Mouse (Mus musculus) forebrain, embryonic 10.5 days (tissue): ENCODE measurements at regions not wholly inside any gene's neighbourhood (a gene's known extent, or its start where the extent isn't known, plus 50 kb on each side); places are given as distances from the start of the nearest gene placed in this dataset.

Experiments used
- DNase-seq: peaks from one replicate; pipeline ENCODE4 v3.0.0-alpha.2; 2017; ENCODE audit warnings: low spot score; ENCODE audit errors: extremely low spot score
- H3K27ac ChIP-seq: fragments of 300-500 bp; sonication (generic); 2 replicates; pipeline ENCODE4 v1.5.1; 2016; ENCODE audit warnings: mild to moderate bottlenecking
- H3K27me3 ChIP-seq: fragments of 300-500 bp; sonication (generic); 2 replicates; pipeline ENCODE4 v1.6.1; 2016; ENCODE audit warnings: mild to moderate bottlenecking; ENCODE audit not compliant: poor library complexity, severe bottlenecking
- H3K36me3 ChIP-seq: fragments of 300-500 bp; sonication (generic); replicated peaks from 2 replicates; pipeline ENCODE4 v1.6.1; 2016; ENCODE audit warnings: mild to moderate bottlenecking, moderate library complexity
- H3K4me1 ChIP-seq: fragments of 300-500 bp; sonication (generic); 2 replicates; pipeline ENCODE4 v1.6.1; 2016
- H3K4me3 ChIP-seq: fragments of 300-500 bp; sonication (generic); 2 replicates; pipeline ENCODE4 v1.5.1; 2016; ENCODE audit warnings: mild to moderate bottlenecking, moderate library complexity
- H3K9me3 ChIP-seq: fragments of 300-500 bp; sonication (generic); 2 replicates; pipeline ENCODE4 v1.6.1; 2016; ENCODE audit warnings: mild to moderate bottlenecking, moderate library complexity
- WGBS: fragments of 180-500 bp; shearing (Covaris S2); methylation state at CpG from one replicate; pipeline ENCODE4 v1.1.7; 2016; 5-methylcytosine and 5-hydroxymethylcytosine counted together

DNA sequence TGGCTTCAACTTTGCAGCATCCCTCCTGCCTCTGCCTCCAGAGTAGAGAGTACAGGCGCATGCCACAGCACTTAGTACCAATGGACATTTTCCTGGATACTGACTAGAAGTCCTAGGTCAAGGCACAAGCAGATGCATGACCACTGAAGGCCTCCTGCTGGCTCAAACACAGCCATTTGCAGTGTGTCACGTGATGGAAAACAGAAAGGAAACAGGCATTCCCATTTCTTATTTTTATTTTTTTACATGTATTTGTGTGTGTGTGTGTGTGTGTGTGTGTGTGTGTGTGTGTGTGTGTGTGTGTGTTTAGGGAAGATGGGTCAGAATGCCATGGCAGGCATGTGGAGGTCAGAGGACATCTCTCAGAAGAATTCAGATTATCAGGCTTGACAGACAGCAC lies 65.6 kb downstream of the Thap12 start:
- no peak overlapping the region for H3K4me3 ChIP-seq
- H3K36me3 ChIP-seq = no peaks in the 10 kb centered on the region
- no peak for DNase-seq
- WGBS = 86% methylated on average over 2 of the region's 2 CpGs
- H3K4me1 ChIP-seq = peaks cover 24% of the 10 kb centered on the region
- no peaks in the 10 kb centered on the region for H3K9me3 ChIP-seq
- H3K27me3 ChIP-seq = peaks cover 35% of the 10 kb centered on the region
- H3K27ac ChIP-seq = no peak overlapping the region

DNA sequence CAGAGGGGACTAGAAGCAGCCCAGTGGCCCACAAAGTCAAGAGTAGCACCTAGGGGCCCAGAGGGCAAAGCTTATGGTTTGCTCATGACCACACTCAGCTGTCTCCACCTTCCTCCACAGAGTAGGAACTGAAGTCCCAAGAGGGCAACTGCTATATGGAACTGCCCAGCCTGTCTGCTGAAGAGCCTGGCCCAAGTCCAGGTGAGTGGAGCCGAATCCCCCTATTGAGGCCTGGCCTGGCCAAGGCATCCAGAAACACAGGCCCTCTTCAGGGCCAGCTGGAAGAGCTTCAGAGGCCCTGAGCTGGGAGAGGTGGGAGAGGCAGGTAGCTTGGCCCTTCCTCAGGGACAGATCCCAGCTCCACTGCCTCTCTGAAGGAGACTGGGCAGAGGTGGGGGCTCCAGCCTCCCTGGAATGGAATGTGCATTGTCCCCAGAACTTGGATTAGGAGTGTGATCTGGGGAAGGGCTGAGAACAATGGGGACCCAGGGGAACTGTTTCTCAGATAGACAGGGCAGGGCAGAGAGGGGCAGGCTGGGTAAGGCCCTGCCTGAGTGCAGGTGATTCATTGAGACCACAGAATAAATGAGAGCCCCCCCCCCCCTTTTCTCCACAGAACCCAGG lies 65.7 kb upstream of the Wnt11 start:
- Histone ChIP-seq H3K9me3 (no peaks in the 10 kb centered on the region), H3K4me3 (no peak overlapping the region), H3K27ac (0 out of 2 replicates have a peak overlapping the region, but pooled peaks have one; percentile 5), H3K27me3 (peaks cover 35% of the 10 kb centered on the region), H3K4me1 (peaks cover 24% of the 10 kb centered on the region), H3K36me3 (no peaks in the 10 kb centered on the region)
- DNase-seq = no peak
- WGBS = 72% methylated on average over 1 of the region's 1 CpGs

DNA sequence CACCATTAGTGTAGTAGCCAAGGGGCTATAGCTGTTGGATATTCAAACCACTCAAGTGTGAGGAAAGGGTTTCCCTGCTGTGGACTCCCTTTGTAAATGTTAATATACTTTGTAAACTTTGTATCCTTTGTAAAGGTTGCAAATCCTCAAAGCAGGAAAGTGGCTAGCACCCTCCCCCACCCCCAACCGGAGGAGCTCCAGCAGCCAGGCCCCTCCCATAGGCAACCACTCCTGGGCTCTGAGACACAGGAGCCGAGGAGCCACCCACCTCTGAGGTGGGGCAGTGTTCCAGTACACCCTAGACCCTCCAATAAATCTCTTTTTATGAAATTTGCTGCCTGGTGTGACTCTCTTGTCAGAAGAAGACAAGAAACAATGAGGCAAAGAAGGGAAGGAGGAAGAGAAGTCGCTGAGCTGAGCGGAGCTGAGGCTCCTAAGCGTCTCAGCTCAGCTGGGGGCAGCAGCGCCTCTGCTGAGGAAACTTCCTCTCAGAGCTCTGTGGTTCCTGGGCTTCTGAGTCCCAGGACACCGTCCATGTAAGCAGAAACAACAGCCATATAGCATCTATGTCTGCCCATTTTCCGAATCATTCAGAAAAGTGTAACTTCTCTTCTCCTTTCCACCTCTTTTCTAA lies 64.5 kb upstream of the Wnt11 start:
- Histone ChIP-seq H3K4me3 (peak overlapping the region; percentile 27; the same call in 1 of the 2 replicates), H3K9me3 (no peaks in the 10 kb centered on the region), H3K4me1 (peaks cover 24% of the 10 kb centered on the region), H3K36me3 (no peaks in the 10 kb centered on the region), H3K27me3 (peaks cover 35% of the 10 kb centered on the region), H3K27ac (peak overlapping the region; percentile 44)
- no peak for DNase-seq
- WGBS = 8% methylated on average over 8 of the region's 8 CpGs

DNA sequence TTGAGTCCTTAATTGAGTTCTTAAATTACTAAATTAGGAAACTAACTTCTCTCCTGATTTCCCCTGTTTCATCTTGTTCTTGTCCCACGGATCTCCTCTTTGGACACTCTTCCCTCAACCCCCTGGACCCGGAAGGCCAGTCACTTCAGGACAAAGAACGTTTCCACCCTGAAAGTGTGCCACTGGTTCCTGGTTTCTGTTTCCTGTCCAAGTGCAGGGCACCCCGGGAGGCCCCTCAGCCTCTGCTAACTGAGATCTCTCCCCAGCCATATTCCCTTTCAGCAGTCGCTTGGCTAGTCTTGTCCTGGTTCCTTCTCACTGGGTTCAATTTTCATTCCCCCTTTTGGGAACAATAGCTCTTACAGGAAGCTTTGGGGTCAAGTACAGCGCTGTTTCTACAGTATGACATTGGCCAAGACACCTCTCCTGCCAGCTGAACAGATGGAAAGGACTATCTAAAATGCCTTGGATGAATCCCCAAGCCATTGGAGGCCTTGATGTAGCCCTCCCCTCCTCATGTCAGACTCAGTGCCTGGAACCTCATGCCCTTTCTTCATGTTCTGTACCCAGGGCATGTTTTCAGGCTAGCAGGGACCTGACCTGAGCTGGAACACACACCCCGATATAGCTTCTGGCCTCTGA lies 63.7 kb upstream of the Wnt11 start:
- H3K36me3 ChIP-seq = no peaks in the 10 kb centered on the region
- DNase-seq = no peak
- peak overlapping the region; percentile 44; the same call in 1 of the 2 replicates for H3K27ac ChIP-seq
- H3K4me3 ChIP-seq = no peak overlapping the region
- peaks cover 24% of the 10 kb centered on the region for H3K4me1 ChIP-seq
- no peaks in the 10 kb centered on the region for H3K9me3 ChIP-seq
- 50% methylated on average over 7 of the region's 7 CpGs for WGBS
- H3K27me3 ChIP-seq = peaks cover 35% of the 10 kb centered on the region

DNA sequence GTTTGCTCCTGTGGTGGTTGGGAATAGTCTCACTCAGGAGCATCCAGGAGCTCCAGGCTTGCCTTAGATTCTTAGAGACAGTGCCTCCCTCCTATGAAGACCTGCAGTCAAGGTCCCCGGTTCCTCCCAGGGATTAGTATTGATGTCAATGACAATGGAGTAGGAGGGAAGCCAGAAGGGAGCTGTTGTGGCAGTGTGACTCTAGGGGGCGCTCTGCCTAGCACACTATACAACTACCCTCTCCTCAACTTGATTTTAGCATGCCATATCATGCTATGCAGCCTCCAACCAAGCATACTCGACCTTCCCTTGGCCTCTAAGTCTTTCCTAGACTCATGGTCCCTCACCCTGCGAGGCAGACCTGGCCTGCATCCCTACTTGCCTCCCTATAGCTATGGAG lies 60.3 kb upstream of the Wnt11 start:
- no peak for DNase-seq
- WGBS = 46% methylated on average over 4 of the region's 4 CpGs
- H3K9me3 ChIP-seq = no peaks in the 10 kb centered on the region
- peaks cover 36% of the 10 kb centered on the region for H3K27me3 ChIP-seq
- no peak overlapping the region for H3K27ac ChIP-seq
- H3K4me3 ChIP-seq = no peak overlapping the region
- H3K36me3 ChIP-seq = no peaks in the 10 kb centered on the region
- H3K4me1 ChIP-seq = peaks cover 34% of the 10 kb centered on the region

DNA sequence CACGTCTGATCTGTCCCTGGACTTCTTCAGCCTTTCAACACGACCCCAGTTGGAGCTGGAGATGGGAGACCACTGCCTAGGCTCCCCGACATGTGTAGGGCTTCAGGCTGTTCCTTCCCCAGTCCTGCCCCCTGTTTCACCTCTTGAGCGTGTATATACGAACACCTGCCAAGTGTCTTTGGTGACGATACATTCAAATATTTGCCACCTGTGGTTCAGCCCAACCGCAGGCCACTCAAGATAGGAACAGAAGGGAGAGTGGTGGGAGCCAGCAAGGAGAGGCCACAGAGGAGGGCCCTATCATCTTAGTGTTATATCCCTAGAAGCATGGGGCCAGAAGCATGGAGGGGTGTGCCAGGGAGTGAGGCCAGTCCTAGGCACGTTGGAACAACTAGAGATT lies 59.9 kb upstream of the Wnt11 start:
- H3K9me3 ChIP-seq = no peaks in the 10 kb centered on the region
- H3K4me3 ChIP-seq = no peak overlapping the region
- 85% methylated on average over 8 of the region's 8 CpGs for WGBS
- H3K27ac ChIP-seq = no peak overlapping the region
- peaks cover 35% of the 10 kb centered on the region for H3K27me3 ChIP-seq
- H3K36me3 ChIP-seq = no peaks in the 10 kb centered on the region
- peaks cover 29% of the 10 kb centered on the region for H3K4me1 ChIP-seq
- DNase-seq = no peak

DNA sequence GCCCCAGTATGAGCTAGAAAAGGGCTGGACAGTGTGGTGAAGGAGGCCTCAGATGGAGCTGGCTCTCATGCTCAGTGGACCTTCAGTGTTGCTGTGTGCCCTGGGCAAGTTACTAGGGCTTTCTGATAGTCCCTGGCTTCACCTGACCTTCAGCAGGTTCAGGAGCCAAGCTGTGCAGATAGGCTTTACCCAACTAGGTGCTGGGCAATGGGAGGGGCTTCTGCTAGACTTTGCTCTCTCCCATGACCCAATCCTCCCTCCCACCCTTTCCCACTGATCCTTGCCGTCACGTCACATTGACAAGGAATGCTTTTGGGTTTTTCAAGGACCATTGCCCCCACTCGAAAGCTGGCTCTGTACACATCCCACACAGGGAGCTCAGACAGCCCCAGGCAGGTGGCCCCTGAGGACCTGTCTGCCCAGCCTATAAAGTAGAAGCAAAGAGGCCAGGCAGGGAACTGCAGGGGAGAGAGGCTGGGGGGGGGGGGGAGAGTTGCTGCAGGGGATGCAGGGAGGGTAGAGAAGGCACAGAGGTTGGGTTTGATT lies 57.5 kb upstream of the Wnt11 start:
- H3K27me3 ChIP-seq = peaks cover 30% of the 10 kb centered on the region
- 67% methylated on average over 3 of the region's 3 CpGs for WGBS
- H3K4me1 ChIP-seq = peaks cover 23% of the 10 kb centered on the region
- DNase-seq = no peak
- no peaks in the 10 kb centered on the region for H3K36me3 ChIP-seq
- H3K27ac ChIP-seq = no peak overlapping the region
- H3K9me3 ChIP-seq = no peaks in the 10 kb centered on the region
- no peak overlapping the region for H3K4me3 ChIP-seq

DNA sequence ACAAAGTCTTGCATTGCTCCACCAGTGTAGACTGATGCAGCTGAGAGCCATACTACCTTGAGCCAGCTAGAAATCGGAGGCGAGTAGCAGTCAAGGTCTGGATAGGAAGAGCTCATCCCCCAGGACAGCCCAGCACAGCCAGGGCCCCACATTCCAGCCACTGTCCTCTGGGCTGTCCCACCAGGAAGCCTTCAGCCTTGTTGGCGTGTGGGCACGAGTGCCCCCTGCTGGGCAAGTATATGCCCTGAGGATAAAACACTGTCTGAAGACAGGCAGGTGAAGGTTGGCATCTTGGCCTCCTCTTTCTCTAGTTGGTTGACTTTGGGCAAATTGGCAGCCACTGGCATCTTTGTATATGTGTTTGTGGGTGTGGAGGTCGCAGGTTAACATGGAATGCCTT lies 56.0 kb upstream of the Wnt11 start:
- H3K9me3 ChIP-seq = no peaks in the 10 kb centered on the region
- WGBS = 22% methylated on average over 5 of the region's 5 CpGs
- no peaks in the 10 kb centered on the region for H3K36me3 ChIP-seq
- H3K27me3 ChIP-seq = peaks cover 34% of the 10 kb centered on the region
- peak; percentile 58 for DNase-seq
- H3K4me3 ChIP-seq = no peak overlapping the region
- no peak overlapping the region for H3K27ac ChIP-seq
- peaks cover 32% of the 10 kb centered on the region for H3K4me1 ChIP-seq

DNA sequence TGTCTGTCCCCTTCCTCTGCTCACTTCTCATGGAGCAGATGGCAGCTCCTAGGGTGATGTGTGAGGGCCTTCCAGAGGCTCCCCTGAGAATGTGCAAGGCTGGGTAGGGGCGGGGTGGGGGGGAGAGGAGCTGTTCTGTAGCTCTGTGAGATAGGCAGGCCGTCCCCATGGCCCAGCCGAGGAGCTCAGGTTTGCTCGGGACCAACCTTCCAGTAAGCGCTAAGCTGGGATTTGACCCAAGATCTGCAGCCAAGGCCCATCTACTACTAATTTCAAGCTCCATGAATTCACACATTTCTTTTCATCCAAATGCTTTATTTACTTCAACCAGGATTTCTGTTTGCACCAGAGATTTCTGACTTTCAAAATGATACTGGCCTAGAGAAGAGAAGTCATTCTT lies 51.4 kb upstream of the Wnt11 start:
- Histone ChIP-seq H3K36me3 (no peaks in the 10 kb centered on the region), H3K4me3 (no peak overlapping the region), H3K27ac (0 out of 2 replicates have a peak overlapping the region, but pooled peaks have one; percentile 25), H3K27me3 (peaks cover 55% of the 10 kb centered on the region), H3K4me1 (peaks cover 34% of the 10 kb centered on the region), H3K9me3 (no peaks in the 10 kb centered on the region)
- DNase-seq = no peak
- WGBS = 38% methylated on average over 5 of the region's 5 CpGs

DNA sequence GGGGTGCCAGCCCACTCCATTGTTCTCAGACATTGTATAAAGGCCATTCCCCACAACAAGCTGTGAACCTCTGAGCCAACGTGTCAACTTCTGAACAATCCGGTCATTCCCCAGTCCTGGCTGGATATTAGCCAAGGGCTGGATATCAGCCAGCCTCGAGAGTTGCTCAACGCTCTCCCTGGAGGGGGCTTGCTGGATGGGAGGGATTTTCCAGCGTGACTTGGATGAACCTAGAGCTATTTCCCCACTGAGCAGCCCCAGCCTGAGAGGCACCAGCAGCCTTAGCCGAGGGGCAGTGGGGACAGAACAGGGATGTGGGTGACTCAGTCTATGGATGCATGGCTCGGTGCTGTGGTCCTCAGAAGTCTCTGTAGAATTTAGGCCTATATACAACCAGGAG lies 51.0 kb upstream of the Wnt11 start:
- Histone ChIP-seq H3K27ac (peak overlapping the region; percentile 65), H3K4me1 (peaks cover 30% of the 10 kb centered on the region), H3K4me3 (peak overlapping the region; percentile 16; the same call in 1 of the 2 replicates), H3K9me3 (no peaks in the 10 kb centered on the region), H3K27me3 (peaks cover 55% of the 10 kb centered on the region), H3K36me3 (no peaks in the 10 kb centered on the region)
- no peak for DNase-seq
- 21% methylated on average over 7 of the region's 7 CpGs for WGBS

DNA sequence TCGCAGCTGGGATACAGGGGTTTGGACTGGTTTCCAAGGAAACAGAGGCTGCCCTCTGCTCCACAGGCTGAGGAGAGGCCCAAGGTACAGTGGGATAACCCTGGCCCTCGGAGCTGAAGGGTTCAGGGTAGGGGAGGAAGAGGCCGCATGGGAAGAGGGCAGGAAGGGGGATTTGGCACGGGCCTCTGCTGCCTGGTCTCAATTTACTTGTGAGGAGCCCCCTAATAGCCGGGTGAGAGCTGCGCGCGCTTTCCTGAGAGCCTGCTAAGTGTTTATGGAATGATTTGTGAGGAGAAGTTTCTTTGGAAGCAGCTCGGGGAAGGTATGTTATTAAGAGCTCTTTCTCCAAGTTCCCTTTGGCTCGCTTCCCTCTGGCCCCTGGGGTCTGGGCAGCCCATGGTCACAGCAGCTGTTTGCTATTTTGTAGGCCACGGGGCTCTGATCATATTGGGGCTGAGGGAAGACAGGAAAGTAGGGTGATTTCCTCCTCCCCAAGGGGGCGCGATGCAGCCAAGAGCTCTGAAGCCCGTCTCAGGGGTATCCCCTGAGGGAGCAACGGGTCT lies 50.5 kb upstream of the Wnt11 start:
- Histone ChIP-seq H3K36me3 (no peaks in the 10 kb centered on the region), H3K27me3 (peaks cover 55% of the 10 kb centered on the region), H3K9me3 (no peaks in the 10 kb centered on the region), H3K4me3 (peak overlapping the region; percentile 16; the same call in 1 of the 2 replicates), H3K4me1 (peaks cover 29% of the 10 kb centered on the region), H3K27ac (peak overlapping the region; percentile 65)
- 55% methylated on average over 15 of the region's 15 CpGs for WGBS
- DNase-seq = no peak
